Mouse (Mus musculus) heart, postnatal 36 days (tissue): ENCODE measurements around the gene Csnk1g1. TPM values are rescaled to one million over a fixed set of nuclear protein-coding genes. Genes with fewer than 3 reads are reported as not detected.

Source experiments
- DNase-seq, 2 experiments: peaks; one replicate each; pipeline ENCODE4 v3.0.0; 2021 to 2022
- intact Hi-C: fragments of 180-260 bp; cut with DNase I; formaldehyde crosslinking; loops from one replicate; pipeline ENCODE4 v1.15.1; 2025
- total RNA-seq, 2 experiments: library from RNA; stranded (reverse); gene quantifications; 2 replicates each; pipeline ENCODE4 v1.2.3; 2021

Gene Csnk1g1
- total RNA-seq, 2 experiments from 2014 or later: 8.6 to 12.0 TPM

DNA sequence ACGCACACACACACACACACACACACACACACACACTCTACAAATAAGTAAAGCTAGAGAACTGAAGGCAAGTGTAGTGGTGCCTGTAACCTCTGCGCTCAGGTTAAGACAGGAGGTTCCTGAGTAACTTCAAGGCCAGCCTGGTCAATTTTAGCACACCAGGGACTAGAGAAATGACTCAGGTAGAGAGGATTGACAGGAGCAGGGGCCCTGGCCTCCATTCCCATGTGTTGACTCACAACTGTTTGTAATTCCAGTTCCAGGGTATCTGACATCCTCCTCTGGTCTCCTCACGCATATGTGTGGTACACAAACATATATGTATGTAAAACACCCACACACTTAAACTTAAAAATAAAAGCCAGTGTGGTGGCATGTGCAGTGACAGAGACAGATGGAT is 154.7 kb downstream of the Csnk1g1 start:
- DNase-seq: no peak
- intact Hi-C loops: loop anchor here (5.0 kb wide), 1 partner anchor 156 kb away; the partner anchor contains the start of genes Csnk1g1 and Trip4

GRCm38 (mm10) chr9:66064316-66064715 is 155.6 kb downstream of the Csnk1g1 start:
- intact Hi-C loops: loop anchor here (5.0 kb wide), 1 partner anchor 157 kb away; the partner anchor contains the start of genes Csnk1g1 and Trip4
- DNase-seq: no peak

- intact Hi-C loops: no loop called here
- no peak for DNase-seq
These were observed 158.1 kb downstream of the Csnk1g1 start for GRCm38 (mm10) chr9:66066791-66067190.

DNA sequence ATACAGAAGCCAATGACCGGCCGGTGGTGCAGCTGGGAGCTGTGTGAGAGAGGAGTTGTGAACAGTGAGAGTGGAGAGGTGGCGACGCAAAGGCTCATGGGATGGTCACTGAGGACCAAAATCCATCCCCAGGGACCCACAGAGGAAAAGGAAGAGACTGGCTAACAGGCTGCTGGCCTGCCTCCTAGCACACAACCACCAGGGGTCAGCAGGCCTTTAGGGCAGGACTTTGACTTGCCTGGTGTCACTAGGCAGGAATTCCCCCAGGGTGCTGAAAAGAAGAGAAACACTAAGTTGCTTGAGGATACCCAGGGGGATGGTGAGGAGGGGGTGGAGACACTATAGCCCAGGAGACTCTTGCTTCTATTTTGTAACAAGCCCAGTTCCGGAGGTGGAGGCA is 158.8 kb downstream of the Csnk1g1 start:
- intact Hi-C loops: no loop called here
- peak; percentile 33 to 34 for DNase-seq

DNA sequence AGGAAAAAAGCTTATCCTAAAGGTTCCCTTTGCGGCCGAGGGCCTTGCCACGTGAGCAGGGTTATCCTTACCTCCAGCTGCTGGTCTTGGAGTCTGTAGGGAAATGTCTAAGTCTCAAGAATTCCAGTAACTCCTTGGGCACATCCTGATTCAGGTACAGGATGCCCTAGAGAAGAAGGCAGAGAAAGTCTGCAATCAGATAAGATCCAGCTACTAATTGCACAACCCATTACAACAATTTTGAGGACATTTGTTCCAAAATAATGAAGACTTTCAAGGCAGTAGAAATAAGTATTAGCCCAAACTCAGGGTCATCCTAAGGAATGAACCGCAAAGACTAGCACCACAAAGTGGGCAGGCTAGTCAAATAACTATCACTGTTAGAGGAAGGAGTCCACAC is 159.3 kb downstream of the Csnk1g1 start:
- no peak for DNase-seq
- intact Hi-C loops: no loop called here

- intact Hi-C loops: no loop called here
- DNase-seq: peak; percentile 19 to 25
These were observed 160.3 kb downstream of the Csnk1g1 start for GRCm38 (mm10) chr9:66068971-66069391.

GRCm38 (mm10) chr9:66069583-66069982 is 160.9 kb downstream of the Csnk1g1 start, which contains the start of gene Snx22:
Gene Snx22, minus strand, starts transcription at chr9:66069719.
- intact Hi-C loops: no loop called here
- peak; percentile 73 to 77 for DNase-seq

- intact Hi-C loops: no loop called here
- no peak for DNase-seq
These were observed 161.4 kb downstream of the Csnk1g1 start for GRCm38 (mm10) chr9:66070151-66070550.

DNA sequence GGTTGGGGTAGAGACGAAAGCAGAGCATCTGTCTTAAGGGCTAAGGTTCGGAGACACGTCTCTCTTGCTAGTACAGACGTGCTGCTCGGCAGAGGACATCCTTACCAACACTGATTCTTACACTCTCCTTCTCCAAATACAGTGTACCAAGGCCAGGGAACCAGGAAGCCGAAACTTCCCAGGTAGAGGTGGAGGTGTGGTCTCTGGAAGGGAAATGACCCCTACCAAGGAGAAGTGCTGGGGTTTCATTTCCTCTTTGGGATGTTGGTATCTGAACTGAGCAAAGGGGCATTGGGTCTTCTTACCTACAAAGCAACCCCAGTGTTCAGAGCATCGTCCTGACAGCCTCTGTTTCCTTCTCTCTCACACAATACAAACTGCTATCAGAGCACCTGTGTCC is 164.0 kb downstream of the Csnk1g1 start:
- no peak for DNase-seq
- intact Hi-C loops: no loop called here

DNA sequence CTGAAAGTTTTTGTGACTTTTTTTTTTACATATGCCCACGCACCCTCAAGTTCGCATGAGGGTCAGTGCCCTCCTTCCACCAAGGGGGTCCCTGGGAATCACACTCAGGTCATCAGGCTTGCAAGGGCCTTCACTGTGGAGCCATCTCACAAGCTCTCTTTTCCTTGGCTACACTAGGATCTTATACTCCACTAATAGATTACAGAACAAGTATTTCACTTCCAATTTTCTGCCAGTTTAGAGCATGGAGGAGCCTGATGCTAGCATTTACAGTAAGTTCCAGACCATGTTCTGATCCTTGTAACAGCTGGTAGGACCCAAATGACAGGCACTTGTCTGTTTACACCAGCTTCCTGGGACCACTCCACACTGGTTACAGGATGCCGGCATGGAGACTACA is 169.3 kb downstream of the Csnk1g1 start:
- no peak for DNase-seq
- intact Hi-C loops: no loop called here

DNA sequence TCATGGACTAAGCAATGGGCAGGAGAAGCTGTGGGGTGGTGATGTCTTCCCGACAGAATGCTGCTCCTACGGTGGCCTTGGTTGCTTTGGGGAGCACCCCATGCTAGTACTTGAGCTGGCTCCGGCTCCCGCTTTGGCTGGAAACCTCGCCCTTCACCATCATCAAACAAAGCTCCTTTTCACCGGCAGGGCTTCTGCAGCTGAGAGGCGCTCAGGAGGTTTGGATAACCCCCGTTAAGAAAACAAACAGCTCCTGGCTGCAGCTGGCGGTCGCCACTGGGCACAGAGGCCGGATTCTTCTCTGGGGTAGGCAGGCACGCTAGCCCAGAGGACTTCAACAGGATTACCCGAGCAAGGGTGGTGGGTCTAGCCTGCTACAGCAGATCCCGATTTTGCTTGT is 169.8 kb downstream of the Csnk1g1 start:
- intact Hi-C loops: no loop called here
- DNase-seq: no peak

DNA sequence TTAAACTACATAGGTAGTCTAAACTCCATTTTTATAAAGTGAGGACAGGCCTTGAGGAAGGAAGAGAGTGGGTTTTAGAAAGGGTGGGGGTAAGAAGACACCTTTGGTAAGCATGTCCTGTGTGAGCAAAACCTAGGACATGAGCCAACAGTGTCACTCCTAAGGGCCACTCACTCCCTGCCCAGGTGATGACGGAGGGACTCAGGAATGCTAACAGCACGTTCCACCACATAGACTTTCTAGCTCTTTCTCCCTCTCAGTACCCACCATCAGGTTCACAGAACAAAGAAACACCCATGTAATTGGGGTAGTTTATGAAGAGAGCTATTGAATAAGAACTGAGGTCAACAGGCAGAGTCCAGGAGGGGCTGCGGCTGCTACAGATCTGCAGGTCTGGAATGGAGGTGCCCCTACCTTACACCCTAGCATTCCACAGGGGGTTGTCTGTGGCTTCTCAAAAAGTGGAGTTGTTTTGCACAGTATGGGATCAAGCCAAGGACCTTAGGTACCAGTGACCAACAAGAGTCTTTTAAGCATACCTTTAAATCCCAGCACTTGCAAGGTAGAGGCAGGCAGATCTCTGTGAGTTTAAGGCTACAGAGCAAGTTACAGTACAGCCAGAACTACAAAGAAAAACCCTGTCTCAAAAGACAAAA is 172.2 kb downstream of the Csnk1g1 start:
- intact Hi-C loops: loop anchor here (10.0 kb wide), 1 partner anchor 476 kb away; no protein-coding TSS in a partner anchor

DNA sequence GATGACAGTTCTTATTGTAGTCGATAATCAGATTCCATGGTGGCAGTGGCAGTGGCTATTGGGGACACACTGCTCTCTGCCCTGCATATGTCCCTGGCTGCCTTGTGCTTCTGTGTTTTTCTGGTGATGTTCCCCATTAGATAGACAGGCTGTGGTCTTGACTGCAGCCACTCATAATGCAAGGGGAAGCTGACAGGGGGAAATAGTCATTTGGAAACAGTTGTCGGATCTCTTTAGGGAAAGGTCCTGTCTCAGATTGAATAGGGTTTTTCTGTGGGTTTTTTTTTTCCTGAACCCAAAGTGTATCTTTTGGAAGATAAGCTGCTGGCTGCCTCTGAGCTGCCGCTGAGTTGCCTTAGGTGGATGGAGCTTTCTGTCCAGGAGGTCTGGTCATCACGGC is 173.3 kb downstream of the Csnk1g1 start:
- no peak for DNase-seq
- intact Hi-C loops: loop anchor here (10.0 kb wide), 1 partner anchor 477 kb away; no protein-coding TSS in a partner anchor

More for the DNA sequence above, 172.2 kb downstream of the Csnk1g1 start:
- DNase-seq: no peak

GRCm38 (mm10) chr9:66084171-66084570 is 175.4 kb downstream of the Csnk1g1 start:
- intact Hi-C loops: loop anchor here (10.0 kb wide), 1 partner anchor 479 kb away; no protein-coding TSS in a partner anchor
- DNase-seq: no peak

GRCm38 (mm10) chr9:66087062-66087461 is 178.3 kb downstream of the Csnk1g1 start:
- no peak for DNase-seq
- intact Hi-C loops: loop anchor here (10.0 kb wide), 1 partner anchor 482 kb away; no protein-coding TSS in a partner anchor

- DNase-seq: peak; percentile 56
- intact Hi-C loops: loop anchor here (10.0 kb wide), 1 partner anchor 484 kb away; no protein-coding TSS in a partner anchor
These were observed 179.7 kb downstream of the Csnk1g1 start for GRCm38 (mm10) chr9:66088411-66088810.

DNA sequence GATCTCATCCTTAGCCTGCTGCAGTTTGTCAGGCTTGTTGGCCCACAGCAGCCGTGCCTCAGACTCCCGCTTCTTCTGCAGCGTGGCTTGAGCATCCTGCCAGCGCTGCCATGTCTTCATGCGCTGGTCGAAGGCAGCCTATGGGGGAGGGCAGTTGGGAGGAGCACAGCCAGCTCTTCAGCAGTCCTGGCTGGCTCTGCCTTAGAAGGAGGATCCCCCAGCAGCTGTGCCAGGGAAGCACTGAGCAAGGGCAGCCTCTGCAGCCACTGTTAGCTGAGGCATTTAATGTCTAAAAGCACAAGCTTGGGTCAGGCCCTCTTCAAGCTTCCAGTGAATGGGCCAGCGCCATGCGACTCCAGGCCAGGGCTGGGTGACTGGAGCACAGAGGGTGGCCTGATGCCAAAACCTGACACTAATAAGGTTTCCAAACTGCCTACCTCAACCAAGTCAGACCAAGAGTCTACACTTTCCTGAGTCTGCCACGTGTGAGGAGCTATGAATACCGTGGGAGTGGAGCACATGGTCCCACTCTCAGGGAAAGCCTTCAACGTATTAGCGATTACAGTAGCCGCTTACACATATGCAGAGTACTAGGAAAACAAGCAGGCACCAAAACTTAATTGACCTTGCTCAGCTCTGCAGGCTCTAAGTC is 182.0 kb downstream of the Csnk1g1 start:
- intact Hi-C loops: no loop called here
- DNase-seq: no peak

DNA sequence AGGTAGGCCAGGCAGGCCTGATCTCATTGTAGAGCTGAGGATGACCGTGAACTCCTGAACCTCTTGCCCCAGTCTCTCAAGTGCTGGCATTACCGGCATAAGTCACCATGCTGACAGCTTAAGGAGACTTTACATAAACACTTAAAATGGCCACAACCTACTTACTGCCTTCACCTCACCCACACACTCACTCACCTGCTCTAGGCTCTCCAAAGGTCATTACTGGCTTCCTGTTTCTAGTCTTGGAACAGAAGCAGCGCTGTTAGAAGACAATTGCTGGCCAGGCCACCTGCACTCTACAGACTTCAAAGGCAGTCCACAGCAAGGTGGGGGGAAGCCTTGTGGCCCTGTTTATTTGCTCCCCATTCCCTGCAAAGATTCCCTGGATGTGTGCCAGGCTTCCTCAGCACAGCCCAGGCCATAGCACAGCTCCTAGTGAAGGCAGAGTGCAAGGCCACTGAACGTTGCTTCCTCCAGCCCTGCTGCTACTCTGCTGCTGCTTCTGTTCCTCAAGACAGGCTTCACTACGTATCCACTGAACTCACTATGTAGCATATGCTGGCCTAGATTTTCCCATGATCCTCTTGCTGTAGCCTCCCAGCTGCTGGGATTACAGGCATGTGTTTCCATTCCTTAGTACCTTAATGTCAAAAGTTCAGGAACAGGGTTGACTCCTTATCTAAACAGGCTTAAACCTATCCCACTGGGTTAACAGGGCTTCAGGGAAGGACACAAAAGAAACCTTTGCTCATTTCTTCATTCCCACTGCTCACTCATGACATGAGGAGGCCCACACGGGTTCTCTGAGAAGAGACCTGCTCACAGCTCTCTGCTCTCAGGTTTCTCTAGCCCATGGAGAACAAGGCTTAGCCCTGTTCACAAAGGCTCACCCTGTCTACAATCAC is 182.9 kb downstream of the Csnk1g1 start:
- DNase-seq: no peak
- intact Hi-C loops: no loop called here

- DNase-seq: no peak
These were observed 183.9 kb downstream of the Csnk1g1 start for GRCm38 (mm10) chr9:66092664-66093063.

More at GRCm38 (mm10) chr9:66092664-66093063, 183.9 kb downstream of the Csnk1g1 start:
- intact Hi-C loops: no loop called here
